Mouse (Mus musculus) limb, embryonic 15.5 days (tissue): ENCODE results near the gene Gpr68. TPM values are rescaled to one million over a fixed set of nuclear protein-coding genes. Genes with fewer than 3 reads are reported as not detected.
A peak's percentile ranks its signal among the peaks of the same experiment; 100 is the strongest.

ENCODE experiments used
- ATAC-seq: fragments of 200-750 bp; cut with Nextera tagmentation; 2 replicates; pipeline ENCODE4 v1.8.0; 2017; ENCODE audit warnings: low read depth, moderate TSS enrichment; ENCODE audit not compliant: insufficient number of reproducible peaks, low FRiP score, low TSS enrichment
- H3K27ac ChIP-seq: fragments of 300-500 bp; sonication (generic); 2 replicates; pipeline ENCODE4 v1.5.1; 2015; ENCODE audit warnings: moderate library complexity, mild to moderate bottlenecking, inconsistent platforms
- H3K27me3 ChIP-seq: fragments of 300-500 bp; sonication (generic); 2 replicates; pipeline ENCODE4 v1.6.1; 2015; ENCODE audit warnings: inconsistent platforms
- H3K36me3 ChIP-seq: fragments of 300-500 bp; sonication (generic); 2 replicates; pipeline ENCODE4 v1.6.1; 2015; ENCODE audit warnings: inconsistent platforms
- H3K4me1 ChIP-seq: fragments of 300-500 bp; sonication (generic); 2 replicates; pipeline ENCODE4 v1.6.1; 2015; ENCODE audit warnings: inconsistent platforms
- H3K4me2 ChIP-seq: fragments of 300-500 bp; sonication (generic); 2 replicates; pipeline ENCODE4 v1.6.1; 2015; ENCODE audit warnings: mild to moderate bottlenecking, inconsistent platforms
- H3K4me3 ChIP-seq: fragments of 300-500 bp; sonication (generic); 2 replicates; pipeline ENCODE4 v1.5.1; 2015; ENCODE audit warnings: mild to moderate bottlenecking, inconsistent platforms
- H3K9ac ChIP-seq: fragments of 300-500 bp; sonication (generic); 2 replicates; pipeline ENCODE4 v1.6.1; 2015; ENCODE audit warnings: inconsistent platforms
- H3K9me3 ChIP-seq: fragments of 300-500 bp; sonication (generic); 2 replicates; pipeline ENCODE4 v1.6.1; 2016; ENCODE audit warnings: inconsistent platforms
- WGBS: fragments of 180-500 bp; shearing (Covaris S2); methylation state at CpG from one replicate; pipeline ENCODE4 v1.1.7; 2015; 5-methylcytosine and 5-hydroxymethylcytosine counted together
- polyA plus RNA-seq: library from polyadenylated mRNA; unstranded; fragments of >200 nt; fragmentation: Nextera tagmentation; extraction: Ambion mirVana; gene quantifications from 2 replicates; pipeline ENCODE4 v1.2.1, GENCODE M21; 2015

Gene Gpr68
- polyA plus RNA-seq, 1 experiment from 2014 or later = 0.33 TPM

GRCm38 (mm10) chr12:100865072-100865471, 42.9 kb downstream of the Gpr68 start:
- no peaks in the 10 kb centered on the region for H3K36me3 ChIP-seq
- no peak overlapping the region for H3K4me2 ChIP-seq
- H3K9me3 ChIP-seq = no peaks in the 10 kb centered on the region
- no peak overlapping the region for H3K9ac ChIP-seq
- no peak overlapping the region for H3K27ac ChIP-seq
- H3K4me3 ChIP-seq = no peak overlapping the region
- ATAC-seq = no peak
- peaks cover 18% of the 10 kb centered on the region; the same call in 1 of the 2 replicates for H3K4me1 ChIP-seq
- no peaks in the 10 kb centered on the region for H3K27me3 ChIP-seq

GRCm38 (mm10) chr12:100862856-100863446, 45.0 kb downstream of the Gpr68 start:
- Histone ChIP-seq H3K4me3 (no peak overlapping the region), H3K27me3 (no peaks in the 10 kb centered on the region), H3K27ac (no peak overlapping the region), H3K36me3 (no peaks in the 10 kb centered on the region), H3K4me2 (no peak overlapping the region), H3K9ac (no peak overlapping the region), H3K4me1 (peaks cover 15% of the 10 kb centered on the region; the same call in 1 of the 2 replicates), H3K9me3 (no peaks in the 10 kb centered on the region)
- WGBS = 81% methylated on average over 3 of the region's 3 CpGs
- no peak for ATAC-seq

GRCm38 (mm10) chr12:100862272-100862671, 45.7 kb downstream of the Gpr68 start:
- WGBS = 74% methylated on average over 3 of the region's 3 CpGs
- Histone ChIP-seq H3K9ac (no peak overlapping the region), H3K4me1 (0 out of 2 replicates have a peak, but pooled peaks cover 8% of the 10 kb centered on the region), H3K27ac (no peak overlapping the region), H3K4me3 (no peak overlapping the region), H3K4me2 (no peak overlapping the region), H3K9me3 (no peaks in the 10 kb centered on the region), H3K36me3 (no peaks in the 10 kb centered on the region), H3K27me3 (no peaks in the 10 kb centered on the region)
- ATAC-seq = no peak

- no peak overlapping the region for H3K27ac ChIP-seq
- H3K4me2 ChIP-seq = no peak overlapping the region
- no peak overlapping the region for H3K9ac ChIP-seq
- H3K4me3 ChIP-seq = no peak overlapping the region
- WGBS = 65% methylated on average over 7 of the region's 7 CpGs
- no peak for ATAC-seq
- no peaks in the 10 kb centered on the region for H3K27me3 ChIP-seq
- H3K9me3 ChIP-seq = no peaks in the 10 kb centered on the region
- no peaks in the 10 kb centered on the region for H3K4me1 ChIP-seq
- H3K36me3 ChIP-seq = no peaks in the 10 kb centered on the region
Measured at GRCm38 (mm10) chr12:100857791-100858190, 50.2 kb downstream of the Gpr68 start.

GRCm38 (mm10) chr12:100856337-100856736, 51.7 kb downstream of the Gpr68 start:
- no peaks in the 10 kb centered on the region for H3K27me3 ChIP-seq
- H3K27ac ChIP-seq = no peak overlapping the region
- no peak overlapping the region for H3K4me2 ChIP-seq
- H3K36me3 ChIP-seq = no peaks in the 10 kb centered on the region
- 96% methylated on average over 2 of the region's 2 CpGs for WGBS
- no peak overlapping the region for H3K9ac ChIP-seq
- no peak for ATAC-seq
- H3K4me3 ChIP-seq = no peak overlapping the region
- H3K9me3 ChIP-seq = no peaks in the 10 kb centered on the region
- H3K4me1 ChIP-seq = no peaks in the 10 kb centered on the region

GRCm38 (mm10) chr12:100852370-100852769, 55.6 kb downstream of the Gpr68 start:
- no peaks in the 10 kb centered on the region for H3K9me3 ChIP-seq
- H3K9ac ChIP-seq = no peak overlapping the region
- ATAC-seq = no peak
- H3K27me3 ChIP-seq = no peaks in the 10 kb centered on the region
- WGBS = 69% methylated on average over 3 of the region's 3 CpGs
- no peaks in the 10 kb centered on the region for H3K36me3 ChIP-seq
- no peak overlapping the region for H3K27ac ChIP-seq
- H3K4me1 ChIP-seq = no peaks in the 10 kb centered on the region
- H3K4me3 ChIP-seq = no peak overlapping the region
- no peak overlapping the region for H3K4me2 ChIP-seq

GRCm38 (mm10) chr12:100849421-100850138, 58.4 kb downstream of the Gpr68 start:
- 76% methylated on average over 7 of the region's 7 CpGs for WGBS
- no peaks in the 10 kb centered on the region for H3K27me3 ChIP-seq
- no peak overlapping the region for H3K9ac ChIP-seq
- no peak overlapping the region for H3K4me3 ChIP-seq
- H3K4me2 ChIP-seq = no peak overlapping the region
- H3K36me3 ChIP-seq = no peaks in the 10 kb centered on the region
- H3K4me1 ChIP-seq = no peaks in the 10 kb centered on the region
- no peaks in the 10 kb centered on the region for H3K9me3 ChIP-seq
- 0 out of 2 replicates have a peak, but pooled peaks have one; percentile 57 for ATAC-seq
- no peak overlapping the region for H3K27ac ChIP-seq

- no peaks in the 10 kb centered on the region for H3K36me3 ChIP-seq
- no peak overlapping the region for H3K9ac ChIP-seq
- no peak overlapping the region for H3K4me3 ChIP-seq
- no peaks in the 10 kb centered on the region for H3K9me3 ChIP-seq
- no peak overlapping the region for H3K4me2 ChIP-seq
- ATAC-seq = no peak
- no peak overlapping the region for H3K27ac ChIP-seq
- H3K4me1 ChIP-seq = no peaks in the 10 kb centered on the region
- H3K27me3 ChIP-seq = no peaks in the 10 kb centered on the region
- WGBS = 52% methylated on average over 11 of the region's 11 CpGs
Measured at GRCm38 (mm10) chr12:100847437-100848080, 60.4 kb downstream of the Gpr68 start.

- 23% methylated on average over 1 of the region's 1 CpGs for WGBS
- Histone ChIP-seq H3K27me3 (no peaks in the 10 kb centered on the region), H3K4me2 (no peak overlapping the region), H3K36me3 (no peaks in the 10 kb centered on the region), H3K4me1 (no peaks in the 10 kb centered on the region), H3K9ac (no peak overlapping the region), H3K9me3 (no peaks in the 10 kb centered on the region), H3K27ac (no peak overlapping the region), H3K4me3 (no peak overlapping the region)
- no peak for ATAC-seq
Measured at GRCm38 (mm10) chr12:100846566-100846965, 61.4 kb downstream of the Gpr68 start.

- Histone ChIP-seq H3K4me3 (no peak overlapping the region), H3K4me1 (no peaks in the 10 kb centered on the region), H3K4me2 (no peak overlapping the region), H3K27ac (no peak overlapping the region), H3K27me3 (no peaks in the 10 kb centered on the region), H3K36me3 (no peaks in the 10 kb centered on the region), H3K9ac (no peak overlapping the region), H3K9me3 (no peaks in the 10 kb centered on the region)
- WGBS = 26% methylated on average over 2 of the region's 2 CpGs
- no peak for ATAC-seq
Measured at GRCm38 (mm10) chr12:100845829-100846228, 62.2 kb downstream of the Gpr68 start.

GRCm38 (mm10) chr12:100844546-100844945, 63.5 kb downstream of the Gpr68 start:
- no peaks in the 10 kb centered on the region for H3K9me3 ChIP-seq
- WGBS = 85% methylated on average over 7 of the region's 7 CpGs
- ATAC-seq = no peak

GRCm38 (mm10) chr12:100843171-100843570, 64.8 kb downstream of the Gpr68 start:
- WGBS = 74% methylated on average over 4 of the region's 4 CpGs
- H3K9ac ChIP-seq = no peak overlapping the region

More at GRCm38 (mm10) chr12:100844546-100844945, 63.5 kb downstream of the Gpr68 start:
- Histone ChIP-seq H3K9ac (no peak overlapping the region), H3K27me3 (no peaks in the 10 kb centered on the region), H3K4me3 (no peak overlapping the region), H3K4me1 (no peaks in the 10 kb centered on the region), H3K27ac (no peak overlapping the region), H3K36me3 (no peaks in the 10 kb centered on the region), H3K4me2 (no peak overlapping the region)

More at GRCm38 (mm10) chr12:100843171-100843570, 64.8 kb downstream of the Gpr68 start:
- no peaks in the 10 kb centered on the region for H3K4me1 ChIP-seq
- H3K27me3 ChIP-seq = no peaks in the 10 kb centered on the region
- no peak overlapping the region for H3K27ac ChIP-seq
- H3K4me2 ChIP-seq = no peak overlapping the region
- H3K36me3 ChIP-seq = no peaks in the 10 kb centered on the region
- ATAC-seq = no peak
- H3K9me3 ChIP-seq = no peaks in the 10 kb centered on the region
- no peak overlapping the region for H3K4me3 ChIP-seq
